In genomic region chr3:89436176-89437113, GRCm38 (mm10) we compare ENCODE assay signal across 8 mouse cellular contexts. TPM values are rescaled to one million over a fixed set of nuclear protein-coding genes. Genes with fewer than 3 reads are reported as not detected.
DNase-seq lines count a peak whose midpoint lies in the region; ATAC-seq and TF ChIP-seq lines count a peak whose summit lies in the region.

Pbxip1 (plus strand) TSS chr3:89436706.

- TF ChIP-seq CTCF in kidney, postnatal 0 days (IDR thresholded peaks at IDR 0.05; ENCODE audit: low read depth), result no peak

- peak within 1 kb of the TSS; percentile 72 for H3K27ac ChIP-seq in embryonic facial prominence, embryonic 14.5 days (replicated peaks; ENCODE audit: low read depth, low read length)
- H3K27ac ChIP-seq in heart, embryonic 13.5 days (replicated peaks), result peak within 1 kb of the TSS; percentile 85
- H3K27ac ChIP-seq in kidney, postnatal 0 days, result peak within 1 kb of the TSS; percentile 87
- peak within 1 kb of the TSS; percentile 56 for H3K27ac ChIP-seq in liver, embryonic 15.5 days (replicated peaks)
- no peak within 1 kb of the TSS for H3K27ac ChIP-seq in neural tube, embryonic 11.5 days (ENCODE audit: low read depth, low read length)

- no peaks in the 10 kb centered on the region for H3K9me3 ChIP-seq in embryonic facial prominence, embryonic 14.5 days (ENCODE audit: control insufficient read depth, low read length)
- H3K9me3 ChIP-seq in heart, embryonic 13.5 days, result no peaks in the 10 kb centered on the region
- H3K9me3 ChIP-seq in kidney, postnatal 0 days (replicated peaks; ENCODE audit: low read length), result no peaks in the 10 kb centered on the region
- no peaks in the 10 kb centered on the region for H3K9me3 ChIP-seq in liver, embryonic 15.5 days (replicated peaks)
- H3K9me3 ChIP-seq in neural tube, embryonic 11.5 days (ENCODE audit: control insufficient read depth, low read length), result no peaks in the 10 kb centered on the region

- WGBS in embryonic facial prominence, embryonic 14.5 days, result 7% methylated on average over 16 of the region's 16 CpGs
- 4% methylated on average over 16 of the region's 16 CpGs for WGBS in heart, embryonic 13.5 days
- WGBS in kidney, postnatal 0 days, result 5% methylated on average over 16 of the region's 16 CpGs
- WGBS in liver, embryonic 15.5 days (ENCODE audit: insufficient replicate concordance), result 5% methylated on average over 16 of the region's 16 CpGs
- 3% methylated on average over 16 of the region's 16 CpGs for WGBS in neural tube, embryonic 11.5 days

- ATAC-seq in embryonic facial prominence, embryonic 14.5 days (ENCODE audit: low read depth), result peak; percentile 84
- ATAC-seq in heart, embryonic 13.5 days (ENCODE audit: extremely low read depth, insufficient number of reproducible peaks, low FRiP score, low TSS enrichment), result peak; percentile 72
- peak; percentile 81 for ATAC-seq in kidney, postnatal 0 days (replicated peaks; ENCODE audit: low FRiP score, low read depth)
- peak; percentile 72 for ATAC-seq in liver, embryonic 15.5 days (ENCODE audit: insufficient read depth)
- peak; percentile 73 for ATAC-seq in neural tube, embryonic 11.5 days (ENCODE audit: insufficient read depth, low FRiP score, low TSS enrichment)

- H3K36me3 ChIP-seq in embryonic facial prominence, embryonic 14.5 days (ENCODE audit: control insufficient read depth, insufficient read depth, low read length), result peaks cover 34% of the 10 kb centered on the region
- H3K36me3 ChIP-seq in heart, embryonic 13.5 days, result peaks cover 54% of the 10 kb centered on the region
- H3K36me3 ChIP-seq in kidney, postnatal 0 days (ENCODE audit: insufficient read depth, low read length), result peaks cover 17% of the 10 kb centered on the region
- H3K36me3 ChIP-seq in liver, embryonic 15.5 days (replicated peaks), result peaks cover 30% of the 10 kb centered on the region
- H3K36me3 ChIP-seq in neural tube, embryonic 11.5 days (ENCODE audit: control insufficient read depth, insufficient read depth, low read length), result peaks cover 7% of the 10 kb centered on the region; the same call in 1 of the 2 replicates

- no peak for DNase-seq in left cerebral cortex, adult 18-20 months (ENCODE audit: low spot score in 2 of 2)
- DNase-seq in left cerebral cortex, adult 9 months (ENCODE audit: low spot score in 2 of 2), result no peak
- DNase-seq in embryonic facial prominence, embryonic 14.5 days (ENCODE audit: low spot score), result peak; percentile 92
- peak; percentile 93 for DNase-seq in kidney, postnatal 0 days (ENCODE audit: low spot score)
- peak; percentile 81 for DNase-seq in neural tube, embryonic 11.5 days (ENCODE audit: low spot score)
- no peak for DNase-seq in urinary bladder, adult 2 months (ENCODE audit: low spot score)

- peak within 1 kb of the TSS; percentile 64 for H3K9ac ChIP-seq in embryonic facial prominence, embryonic 14.5 days (ENCODE audit: low read depth, low read length)
- H3K9ac ChIP-seq in heart, embryonic 13.5 days, result peak within 1 kb of the TSS; percentile 85
- peak within 1 kb of the TSS; percentile 59 for H3K9ac ChIP-seq in kidney, postnatal 0 days (ENCODE audit: low read depth, low read length)
- H3K9ac ChIP-seq in liver, embryonic 15.5 days, result peak within 1 kb of the TSS; percentile 51
- H3K9ac ChIP-seq in neural tube, embryonic 11.5 days (ENCODE audit: low read length), result peak within 1 kb of the TSS; percentile 8

- H3K4me3 ChIP-seq in embryonic facial prominence, embryonic 14.5 days (ENCODE audit: low read depth, low read length), result peak within 1 kb of the TSS; percentile 50
- H3K4me3 ChIP-seq in heart, embryonic 13.5 days, result peak within 1 kb of the TSS; percentile 66
- H3K4me3 ChIP-seq in kidney, postnatal 0 days (replicated peaks; ENCODE audit: low read depth, low read length), result peak within 1 kb of the TSS; percentile 47
- peak within 1 kb of the TSS; percentile 57 for H3K4me3 ChIP-seq in liver, embryonic 15.5 days (replicated peaks)
- peak within 1 kb of the TSS; percentile 19 for H3K4me3 ChIP-seq in neural tube, embryonic 11.5 days (ENCODE audit: low read depth, low read length)

- H3K27me3 ChIP-seq in embryonic facial prominence, embryonic 14.5 days (replicated peaks; ENCODE audit: control insufficient read depth, insufficient read depth, low read length), result no peaks in the 10 kb centered on the region
- no peaks in the 10 kb centered on the region for H3K27me3 ChIP-seq in heart, embryonic 13.5 days (replicated peaks)
- no peaks in the 10 kb centered on the region for H3K27me3 ChIP-seq in kidney, postnatal 0 days (ENCODE audit: insufficient read depth, low read length)
- H3K27me3 ChIP-seq in liver, embryonic 15.5 days, result no peaks in the 10 kb centered on the region
- no peaks in the 10 kb centered on the region for H3K27me3 ChIP-seq in neural tube, embryonic 11.5 days (ENCODE audit: control insufficient read depth, insufficient read depth, low read length)

- H3K4me1 ChIP-seq in embryonic facial prominence, embryonic 14.5 days (ENCODE audit: control insufficient read depth, insufficient read depth, low read length), result peaks cover 13% of the 10 kb centered on the region
- H3K4me1 ChIP-seq in heart, embryonic 13.5 days, result peaks cover 44% of the 10 kb centered on the region
- H3K4me1 ChIP-seq in kidney, postnatal 0 days (replicated peaks; ENCODE audit: insufficient read depth, low read length), result peaks cover 9% of the 10 kb centered on the region
- H3K4me1 ChIP-seq in liver, embryonic 15.5 days (replicated peaks), result peaks cover 31% of the 10 kb centered on the region
- H3K4me1 ChIP-seq in neural tube, embryonic 11.5 days (ENCODE audit: control insufficient read depth, insufficient read depth, low read length), result peaks cover 8% of the 10 kb centered on the region

- peak within 1 kb of the TSS; percentile 72 for H3K4me2 ChIP-seq in embryonic facial prominence, embryonic 14.5 days (ENCODE audit: low read depth, low read length)
- peak within 1 kb of the TSS; percentile 79 for H3K4me2 ChIP-seq in heart, embryonic 13.5 days
- peak within 1 kb of the TSS; percentile 77 for H3K4me2 ChIP-seq in kidney, postnatal 0 days (ENCODE audit: low read length)
- peak within 1 kb of the TSS; percentile 68 for H3K4me2 ChIP-seq in liver, embryonic 15.5 days
- H3K4me2 ChIP-seq in neural tube, embryonic 11.5 days (ENCODE audit: low read depth), result peak within 1 kb of the TSS; percentile 39

RNA-seq across cellular contexts. Expression of gene Pbxip1, which starts in this region (rescaled TPM):
- total RNA-seq in left cerebral cortex, adult 18-20 months (2021), result 10 to 100 TPM; 33.9 to 34.4 TPM
- polyA plus RNA-seq in embryonic facial prominence, embryonic 14.5 days (2014; fragmentation: Nextera tagmentation; extraction: Ambion mirVana), result 24.1 and 25.9 TPM in 2 replicates
- 61.3 and 64.1 TPM in 2 replicates for polyA plus RNA-seq in heart, embryonic 13.5 days (2015; fragmentation: Nextera tagmentation; extraction: Ambion mirVana)
- polyA plus RNA-seq in kidney, postnatal 0 days (2015; fragmentation: Nextera tagmentation; extraction: Ambion mirVana), result 65.2 and 67.1 TPM in 2 replicates
- 7.4 and 8.1 TPM in 2 replicates for polyA plus RNA-seq in liver, embryonic 15.5 days (2015; fragmentation: Nextera tagmentation; extraction: Ambion mirVana)
- 8.6 and 9.1 TPM in 2 replicates for polyA plus RNA-seq in neural tube, embryonic 11.5 days (2014; fragmentation: Nextera tagmentation; extraction: Ambion mirVana)
- polyA plus RNA-seq in urinary bladder, adult 2 months (2012; rRNA removed), result 167 and 208 TPM in 2 replicates

Comparison
In these comparisons a context has a peak if more than half of its experiments do, and no peak if none do; other contexts are left out.
1. DNase-seq: peak in embryonic facial prominence, embryonic 14.5 days (single experiment), kidney, postnatal 0 days (single experiment) and neural tube, embryonic 11.5 days (single experiment); none in left cerebral cortex, adult 18-20 months (0 of 2), left cerebral cortex, adult 9 months (0 of 2) and urinary bladder, adult 2 months (single experiment).
2. H3K9ac ChIP-seq: peak in every context shown above with its lines; median percentile 85 in heart, embryonic 13.5 days; 64 in embryonic facial prominence, embryonic 14.5 days; 59 in kidney, postnatal 0 days; 51 in liver, embryonic 15.5 days; 8 in neural tube, embryonic 11.5 days.
3. Peak in every context shown above with its lines, with median percentiles within 50 percentile points of each other: ATAC-seq, H3K4me2 ChIP-seq and H3K4me3 ChIP-seq.